Mouse (Mus musculus): ENCODE results near the gene Strap. TPM values are rescaled to one million over a fixed set of nuclear protein-coding genes. Genes with fewer than 3 reads are reported as not detected.

Strap gene
- polyA plus RNA-seq, 1 experiment from 2014 or later: 177 TPM

- ATAC-seq (ENCODE audit: low FRiP score): no peak
- no peak overlapping the region for H3K27ac ChIP-seq
- H3K4me1 ChIP-seq (replicated peaks; ENCODE audit: control insufficient read depth, insufficient read depth, low read length): no peaks in the 10 kb centered on the region
- H3K9me3 ChIP-seq (ENCODE audit: control insufficient read depth, low read length): no peaks in the 10 kb centered on the region
- no peaks in the 10 kb centered on the region for H3K36me3 ChIP-seq (replicated peaks; ENCODE audit: control insufficient read depth, insufficient read depth)
- DNase-seq (ENCODE audit: low spot score): no peak
- no peak overlapping the region for H3K4me3 ChIP-seq (replicated peaks; ENCODE audit: low read length)
- no peak overlapping the region for H3K9ac ChIP-seq
- no peaks in the 10 kb centered on the region for H3K27me3 ChIP-seq (ENCODE audit: control insufficient read depth, insufficient read depth, low read length)
- no peak overlapping the region for H3K4me2 ChIP-seq (replicated peaks)
Measured at GRCm38 (mm10) chr6:137766177-137766576, 31.3 kb downstream of the Strap start.

- 68% methylated on average over 3 of the region's 3 CpGs for WGBS
- Histone ChIP-seq H3K4me3 (replicated peaks; ENCODE audit: low read length) (no peak overlapping the region), H3K9me3 (ENCODE audit: control insufficient read depth, low read length) (no peaks in the 10 kb centered on the region), H3K4me2 (replicated peaks) (no peak overlapping the region), H3K36me3 (replicated peaks; ENCODE audit: control insufficient read depth, insufficient read depth) (no peaks in the 10 kb centered on the region), H3K27me3 (ENCODE audit: control insufficient read depth, insufficient read depth, low read length) (no peaks in the 10 kb centered on the region), H3K27ac (no peak overlapping the region), H3K4me1 (replicated peaks; ENCODE audit: control insufficient read depth, insufficient read depth, low read length) (no peaks in the 10 kb centered on the region), H3K9ac (no peak overlapping the region)
- ATAC-seq (ENCODE audit: low FRiP score): no peak; the same call in 1 of the 2 replicates
- no peak for DNase-seq (ENCODE audit: low spot score)
Measured at GRCm38 (mm10) chr6:137771621-137772250, 36.9 kb downstream of the Strap start.

DNA sequence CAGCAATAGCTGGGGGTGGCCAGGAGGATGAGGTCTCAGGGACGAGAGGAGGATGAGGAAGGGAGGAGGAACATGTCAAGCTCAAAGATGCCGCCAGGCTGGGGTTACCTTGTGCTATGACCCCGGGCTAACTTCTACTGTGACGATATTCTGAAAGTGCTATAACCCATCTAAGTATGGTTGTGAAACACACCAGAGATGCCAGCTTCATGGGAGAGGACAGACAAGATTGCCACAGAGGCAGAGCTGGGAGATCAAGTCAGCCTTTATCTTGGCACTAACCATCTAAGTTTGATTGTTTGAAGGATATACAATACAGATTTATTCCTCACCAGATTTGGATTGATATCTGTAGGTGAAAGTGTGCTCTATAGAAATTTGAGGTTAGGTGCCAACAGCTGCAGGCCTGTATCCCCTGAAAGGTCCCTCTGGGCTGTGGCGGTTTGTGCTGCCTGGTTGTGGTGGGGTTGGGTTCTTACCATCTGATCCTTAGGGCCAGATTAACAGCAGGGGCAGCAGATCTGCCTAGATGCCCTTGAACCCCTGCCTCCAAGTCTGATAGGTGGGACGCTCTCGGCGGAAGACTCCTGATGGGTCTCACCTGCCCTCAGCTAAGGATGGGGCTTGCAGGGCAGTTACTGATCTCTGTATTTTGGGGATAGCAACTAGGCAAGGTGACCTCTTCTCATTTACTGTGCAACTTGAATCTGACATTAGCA lies 38.2 kb downstream of the Strap start:
- Histone ChIP-seq H3K9me3 (ENCODE audit: control insufficient read depth, low read length) (no peaks in the 10 kb centered on the region), H3K27me3 (ENCODE audit: control insufficient read depth, insufficient read depth, low read length) (no peaks in the 10 kb centered on the region), H3K36me3 (replicated peaks; ENCODE audit: control insufficient read depth, insufficient read depth) (no peaks in the 10 kb centered on the region), H3K27ac (no peak overlapping the region), H3K4me3 (replicated peaks; ENCODE audit: low read length) (no peak overlapping the region), H3K4me1 (replicated peaks; ENCODE audit: control insufficient read depth, insufficient read depth, low read length) (no peaks in the 10 kb centered on the region), H3K4me2 (replicated peaks) (no peak overlapping the region), H3K9ac (no peak overlapping the region)
- 94% methylated on average over 8 of the region's 8 CpGs for WGBS
- ATAC-seq (ENCODE audit: low FRiP score) (no peak), DNase-seq (ENCODE audit: low spot score) (no peak)

DNA sequence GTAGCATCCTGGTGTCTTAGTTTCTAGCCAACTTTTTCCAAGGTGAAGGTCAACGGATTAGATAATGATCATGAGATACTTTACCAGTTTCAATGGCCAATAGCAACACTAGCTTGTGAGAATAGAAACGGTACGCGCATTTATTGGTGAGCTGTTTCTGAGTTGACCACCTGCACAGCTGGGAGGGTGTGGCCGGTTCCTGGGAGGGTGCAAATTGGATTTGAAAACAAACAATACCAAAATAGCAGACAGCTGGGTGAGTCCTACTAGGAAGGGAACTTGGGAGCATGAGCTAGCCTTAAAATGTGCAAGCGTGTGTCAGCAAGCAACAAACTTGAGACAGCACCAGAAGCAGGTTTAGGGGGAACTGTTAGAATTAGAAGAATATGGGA lies 38.8 kb downstream of the Strap start:
- H3K4me2 ChIP-seq (replicated peaks): no peak overlapping the region
- ATAC-seq (ENCODE audit: low FRiP score) (no peak), DNase-seq (ENCODE audit: low spot score) (no peak)
- H3K9ac ChIP-seq: no peak overlapping the region
- no peaks in the 10 kb centered on the region for H3K27me3 ChIP-seq (ENCODE audit: control insufficient read depth, insufficient read depth, low read length)
- H3K27ac ChIP-seq: no peak overlapping the region
- no peaks in the 10 kb centered on the region for H3K36me3 ChIP-seq (replicated peaks; ENCODE audit: control insufficient read depth, insufficient read depth)
- no peak overlapping the region for H3K4me3 ChIP-seq (replicated peaks; ENCODE audit: low read length)
- H3K9me3 ChIP-seq (ENCODE audit: control insufficient read depth, low read length): no peaks in the 10 kb centered on the region
- no peaks in the 10 kb centered on the region for H3K4me1 ChIP-seq (replicated peaks; ENCODE audit: control insufficient read depth, insufficient read depth, low read length)
- WGBS: 90% methylated on average over 6 of the region's 6 CpGs

DNA sequence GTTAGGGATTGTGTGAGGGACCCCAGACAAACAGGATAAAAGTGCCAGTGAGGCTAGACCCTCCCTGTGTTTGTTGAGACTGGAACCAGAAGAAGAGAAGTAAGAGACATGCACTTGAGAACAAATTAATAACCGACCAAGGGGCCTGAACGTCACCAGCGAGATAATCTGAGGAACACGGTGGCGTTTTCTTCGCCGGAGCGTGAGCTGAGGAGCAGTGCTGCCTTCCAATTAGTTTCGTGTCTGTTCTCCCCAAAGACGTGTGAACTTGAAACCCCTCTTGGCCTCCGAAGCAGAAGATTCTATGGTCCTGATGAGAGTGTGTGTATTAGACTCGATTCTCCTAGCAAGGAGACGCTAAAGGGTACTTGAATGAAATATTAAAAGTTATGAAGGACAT lies 39.3 kb downstream of the Strap start:
- H3K4me3 ChIP-seq (replicated peaks; ENCODE audit: low read length): no peak overlapping the region
- H3K9ac ChIP-seq: no peak overlapping the region
- no peaks in the 10 kb centered on the region for H3K27me3 ChIP-seq (ENCODE audit: control insufficient read depth, insufficient read depth, low read length)
- H3K36me3 ChIP-seq (replicated peaks; ENCODE audit: control insufficient read depth, insufficient read depth): no peaks in the 10 kb centered on the region
- no peak for DNase-seq (ENCODE audit: low spot score)
- H3K27ac ChIP-seq: no peak overlapping the region
- no peaks in the 10 kb centered on the region for H3K4me1 ChIP-seq (replicated peaks; ENCODE audit: control insufficient read depth, insufficient read depth, low read length)
- ATAC-seq (ENCODE audit: low FRiP score): no peak
- H3K4me2 ChIP-seq (replicated peaks): no peak overlapping the region
- no peaks in the 10 kb centered on the region for H3K9me3 ChIP-seq (ENCODE audit: control insufficient read depth, low read length)
- 86% methylated on average over 13 of the region's 13 CpGs for WGBS

DNA sequence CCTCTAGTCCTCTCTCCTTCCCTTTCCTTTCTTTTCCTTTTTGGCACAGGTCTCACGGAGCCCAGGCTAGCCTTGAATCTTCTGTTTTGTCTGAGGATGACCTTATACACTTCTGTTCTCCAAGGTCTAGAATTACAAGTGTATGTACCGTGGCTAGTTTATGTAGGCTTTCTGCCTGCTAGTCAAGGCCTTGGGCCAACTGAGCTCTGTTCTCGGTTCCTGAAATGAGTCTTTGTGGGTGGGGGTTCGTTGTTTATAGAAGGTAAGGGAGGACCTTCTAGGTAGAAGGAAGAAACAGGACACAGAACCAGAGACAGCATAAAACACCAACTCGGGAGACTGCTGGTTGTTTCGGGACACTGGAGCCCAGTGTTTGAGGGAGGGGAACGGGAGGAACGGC lies 40.3 kb downstream of the Strap start:
- Histone ChIP-seq H3K4me1 (replicated peaks; ENCODE audit: control insufficient read depth, insufficient read depth, low read length) (no peaks in the 10 kb centered on the region), H3K27ac (no peak overlapping the region), H3K36me3 (replicated peaks; ENCODE audit: control insufficient read depth, insufficient read depth) (no peaks in the 10 kb centered on the region), H3K4me3 (replicated peaks; ENCODE audit: low read length) (no peak overlapping the region), H3K4me2 (replicated peaks) (no peak overlapping the region), H3K9me3 (ENCODE audit: control insufficient read depth, low read length) (no peaks in the 10 kb centered on the region), H3K27me3 (ENCODE audit: control insufficient read depth, insufficient read depth, low read length) (no peaks in the 10 kb centered on the region), H3K9ac (no peak overlapping the region)
- 91% methylated on average over 8 of the region's 8 CpGs for WGBS
- DNase-seq (ENCODE audit: low spot score): no peak
- no peak for ATAC-seq (ENCODE audit: low FRiP score)

- ATAC-seq (ENCODE audit: low FRiP score): no peak
- no peak overlapping the region for H3K4me2 ChIP-seq (replicated peaks)
- no peak overlapping the region for H3K9ac ChIP-seq
- no peaks in the 10 kb centered on the region for H3K27me3 ChIP-seq (ENCODE audit: control insufficient read depth, insufficient read depth, low read length)
- no peaks in the 10 kb centered on the region for H3K4me1 ChIP-seq (replicated peaks; ENCODE audit: control insufficient read depth, insufficient read depth, low read length)
- H3K27ac ChIP-seq: no peak overlapping the region
- 80% methylated on average over 8 of the region's 8 CpGs for WGBS
- H3K4me3 ChIP-seq (replicated peaks; ENCODE audit: low read length): no peak overlapping the region
- H3K36me3 ChIP-seq (replicated peaks; ENCODE audit: control insufficient read depth, insufficient read depth): no peaks in the 10 kb centered on the region
- H3K9me3 ChIP-seq (ENCODE audit: control insufficient read depth, low read length): no peaks in the 10 kb centered on the region
- DNase-seq (ENCODE audit: low spot score): no peak
Measured at GRCm38 (mm10) chr6:137776981-137777380, 42.1 kb downstream of the Strap start.

DNA sequence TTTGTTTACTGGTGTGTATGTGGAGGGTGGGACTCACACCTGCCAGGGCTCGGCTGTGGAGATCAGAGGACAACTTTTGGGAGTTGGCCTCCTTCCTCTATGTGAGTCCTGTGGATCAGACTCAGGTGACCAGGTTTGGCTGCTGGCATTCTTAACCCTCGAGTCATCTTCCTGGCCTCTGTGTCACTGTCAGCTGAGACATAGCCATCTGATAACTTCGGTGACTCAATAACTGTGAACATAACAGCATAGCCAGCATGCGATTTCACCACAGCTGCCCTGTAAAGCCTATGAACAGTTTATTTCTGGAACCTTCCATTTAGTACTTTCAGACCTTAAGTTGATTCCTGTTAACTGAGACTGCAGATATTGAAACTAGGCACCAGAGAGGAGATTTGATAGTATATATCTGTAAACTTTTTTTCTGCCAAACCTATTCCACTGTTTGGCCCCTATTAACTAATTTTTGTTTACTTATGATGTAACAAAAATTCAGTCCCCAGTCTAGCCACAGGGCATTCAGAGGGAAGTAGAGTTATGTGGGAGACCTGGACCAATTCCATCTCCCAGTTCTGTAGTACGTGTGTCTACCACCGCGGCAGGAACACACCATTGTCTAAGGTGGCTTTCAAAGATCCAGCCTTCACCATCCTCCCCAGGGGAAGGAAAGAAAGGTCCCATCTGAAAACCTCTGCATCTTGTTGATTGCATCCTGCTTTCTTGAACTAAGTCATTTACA lies 49.2 kb downstream of the Strap start:
- Histone ChIP-seq H3K9me3 (ENCODE audit: control insufficient read depth, low read length) (no peaks in the 10 kb centered on the region), H3K9ac (no peak overlapping the region), H3K4me2 (replicated peaks) (no peak overlapping the region), H3K27me3 (ENCODE audit: control insufficient read depth, insufficient read depth, low read length) (no peaks in the 10 kb centered on the region), H3K27ac (no peak overlapping the region), H3K4me1 (replicated peaks; ENCODE audit: control insufficient read depth, insufficient read depth, low read length) (no peaks in the 10 kb centered on the region), H3K4me3 (replicated peaks; ENCODE audit: low read length) (no peak overlapping the region), H3K36me3 (replicated peaks; ENCODE audit: control insufficient read depth, insufficient read depth) (no peaks in the 10 kb centered on the region)
- no peak for ATAC-seq (ENCODE audit: low FRiP score)
- whole genome bisulfite sequencing: 93% methylated on average over 7 of the region's 7 CpGs
- DNase-seq (ENCODE audit: low spot score): no peak

DNA sequence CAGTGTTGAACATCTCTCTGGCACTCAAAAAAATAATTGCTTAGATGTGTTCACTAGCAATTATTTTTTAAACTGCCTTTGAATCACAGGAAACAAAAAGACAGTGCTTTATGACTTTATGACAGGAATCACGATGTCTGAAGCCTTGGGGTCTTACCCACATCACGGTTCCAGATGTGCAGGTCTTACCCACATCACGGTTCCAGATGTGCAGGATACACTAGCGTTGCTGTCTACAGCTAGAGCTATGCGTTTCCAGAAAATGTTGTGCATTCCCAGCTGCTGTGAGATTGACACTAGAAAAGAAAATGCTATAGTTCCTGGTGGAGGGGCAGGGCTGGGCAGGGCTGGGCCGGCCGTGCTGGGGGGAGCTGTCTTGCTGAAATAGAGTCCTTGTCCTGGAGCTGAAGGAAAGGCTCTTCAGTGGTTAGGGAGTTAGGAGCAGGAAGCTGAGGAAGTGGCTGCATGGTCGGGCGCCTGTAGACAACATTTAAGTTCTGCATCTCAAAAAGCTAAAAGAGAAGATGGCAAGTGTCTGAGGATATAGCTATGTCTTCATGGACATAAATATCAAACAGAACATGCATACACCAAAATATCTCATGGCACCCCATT lies 54.2 kb downstream of the Strap start:
- Histone ChIP-seq H3K4me1 (replicated peaks; ENCODE audit: control insufficient read depth, insufficient read depth, low read length) (no peaks in the 10 kb centered on the region), H3K4me3 (replicated peaks; ENCODE audit: low read length) (no peak overlapping the region), H3K4me2 (replicated peaks) (no peak overlapping the region), H3K9me3 (ENCODE audit: control insufficient read depth, low read length) (no peaks in the 10 kb centered on the region), H3K27ac (no peak overlapping the region), H3K9ac (no peak overlapping the region), H3K36me3 (replicated peaks; ENCODE audit: control insufficient read depth, insufficient read depth) (no peaks in the 10 kb centered on the region), H3K27me3 (ENCODE audit: control insufficient read depth, insufficient read depth, low read length) (no peaks in the 10 kb centered on the region)
- DNase-seq (ENCODE audit: low spot score) (no peak), ATAC-seq (ENCODE audit: low FRiP score) (no peak)
- 76% methylated on average over 9 of the region's 9 CpGs for WGBS

Measured in hindbrain, embryonic 14.5 days (tissue).